Mouse (Mus musculus): ENCODE measurements around the gene Rapgef2.

DNA sequence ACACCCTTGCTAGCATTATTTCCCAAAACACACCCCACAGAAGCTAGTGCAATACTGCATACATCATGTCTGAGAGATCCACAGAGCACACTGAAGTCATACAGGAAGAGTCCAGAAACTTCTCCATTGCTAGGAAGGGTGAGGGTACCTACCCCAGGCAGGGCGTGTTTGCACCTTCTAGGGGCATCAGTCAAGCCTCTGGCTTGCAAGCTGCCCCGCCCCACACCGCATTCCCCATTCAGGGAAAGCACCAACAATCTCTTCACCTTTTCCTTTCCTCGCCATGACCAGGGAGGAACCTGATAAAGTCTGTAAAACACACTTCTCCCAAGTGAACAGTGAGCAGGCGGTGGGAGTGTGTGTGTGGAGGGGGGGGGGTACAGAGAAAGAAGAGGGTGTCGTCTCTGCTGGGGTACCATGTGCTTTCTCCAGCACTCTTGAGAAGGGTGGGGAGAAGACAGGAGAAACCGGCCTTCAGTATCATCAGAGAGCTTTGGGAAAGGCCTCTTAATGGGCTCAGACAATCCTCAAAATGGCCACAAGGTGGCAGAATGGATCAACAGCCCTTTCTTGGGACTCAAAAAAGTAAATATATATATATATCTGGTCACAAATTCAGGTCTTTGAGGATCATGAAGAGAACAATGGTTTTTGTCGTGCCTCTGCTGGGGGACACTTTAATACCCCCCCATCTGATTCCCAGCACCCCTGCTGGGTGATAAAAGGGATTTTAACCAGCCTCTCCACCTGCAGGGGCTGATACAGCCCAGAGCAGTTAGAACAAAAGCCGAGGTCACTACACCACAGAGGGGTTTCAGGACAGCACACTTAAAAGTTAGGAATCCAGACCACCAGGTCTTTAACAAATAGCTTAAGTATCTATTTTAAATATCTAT, 64.8 kb downstream of the Rapgef2 start:
- TF ChIP-seq CTCF (IDR thresholded peaks at IDR 0.05; ENCODE audit: borderline replicate concordance, control insufficient read depth, extremely low read depth, insufficient read depth, low read length, poor library complexity) (no peak), POLR2A (IDR thresholded peaks at IDR 0.05; ENCODE audit: control insufficient read depth, extremely low read depth, insufficient read depth, low read length, poor library complexity) (no peak)

Measured in thymus, adult 2 months (tissue).